Mouse (Mus musculus) intestine, postnatal 0 days (tissue): Measurements from ENCODE around the gene Tjp3. TPM values are rescaled to one million over a fixed set of nuclear protein-coding genes. Genes with fewer than 3 reads are reported as not detected.

Experiments used
- ATAC-seq: fragments of 200-750 bp; cut with Nextera tagmentation; 2 replicates; pipeline ENCODE4 v1.8.0; 2017; ENCODE audit warnings: mild to moderate bottlenecking, moderate TSS enrichment, moderate library complexity
- H3K27ac ChIP-seq: fragments of 300-500 bp; sonication (generic); 2 replicates; pipeline ENCODE4 v1.5.1; 2014; ENCODE audit warnings: mild to moderate bottlenecking, low read depth, low read length, moderate library complexity
- H3K27me3 ChIP-seq: fragments of 300-500 bp; sonication (generic); replicated peaks from 2 replicates; pipeline ENCODE4 v1.6.1; 2014; ENCODE audit warnings: low read length, mixed read lengths; ENCODE audit not compliant: control insufficient read depth, insufficient read depth
- H3K36me3 ChIP-seq: fragments of 300-500 bp; sonication (generic); 2 replicates; pipeline ENCODE4 v1.6.1; 2014; ENCODE audit warnings: mild to moderate bottlenecking, moderate library complexity; ENCODE audit not compliant: control insufficient read depth, insufficient read depth
- H3K4me1 ChIP-seq: fragments of 300-500 bp; sonication (generic); replicated peaks from 2 replicates; pipeline ENCODE4 v1.6.1; 2014; ENCODE audit warnings: antibody characterized with exemption, low read length, mixed read lengths; ENCODE audit not compliant: control insufficient read depth, insufficient read depth
- H3K4me2 ChIP-seq: fragments of 300-500 bp; sonication (generic); replicated peaks from 2 replicates; pipeline ENCODE4 v1.6.1; 2014; ENCODE audit warnings: low read depth, mild to moderate bottlenecking, moderate library complexity
- H3K4me3 ChIP-seq: fragments of 300-500 bp; sonication (generic); 2 replicates; pipeline ENCODE4 v1.5.1; 2014; ENCODE audit warnings: low read depth, low read length
- H3K9ac ChIP-seq: fragments of 300-500 bp; sonication (generic); 2 replicates; pipeline ENCODE4 v1.6.1; 2014; ENCODE audit warnings: mild to moderate bottlenecking, low read depth, low read length
- H3K9me3 ChIP-seq: fragments of 300-500 bp; sonication (generic); 2 replicates; pipeline ENCODE4 v1.6.1; 2016; ENCODE audit warnings: mixed run types; ENCODE audit not compliant: control insufficient read depth
- CTCF ChIP-seq: sonication (generic); IDR thresholded peaks from 2 replicates; pipeline ENCODE4 v1.5.1; 2016; ENCODE audit warnings: low read depth, mild to moderate bottlenecking, control low read depth, antibody characterized with exemption, moderate library complexity
- WGBS: fragments of 180-500 bp; shearing (Covaris S2); extraction: QIAGEN DNeasy Blood & Tissue Kit; methylation state at CpG from one replicate; pipeline ENCODE4 v1.1.7; 2014; 5-methylcytosine and 5-hydroxymethylcytosine counted together
- polyA plus RNA-seq: library from polyadenylated mRNA; unstranded; fragments of >200 nt; fragmentation: Nextera tagmentation; extraction: Ambion mirVana; gene quantifications from 2 replicates; pipeline ENCODE4 v1.2.1, GENCODE M21; 2015

Tjp3 gene
- polyA plus RNA-seq, 1 experiment from 2014 or later, result 43.4 TPM

DNA sequence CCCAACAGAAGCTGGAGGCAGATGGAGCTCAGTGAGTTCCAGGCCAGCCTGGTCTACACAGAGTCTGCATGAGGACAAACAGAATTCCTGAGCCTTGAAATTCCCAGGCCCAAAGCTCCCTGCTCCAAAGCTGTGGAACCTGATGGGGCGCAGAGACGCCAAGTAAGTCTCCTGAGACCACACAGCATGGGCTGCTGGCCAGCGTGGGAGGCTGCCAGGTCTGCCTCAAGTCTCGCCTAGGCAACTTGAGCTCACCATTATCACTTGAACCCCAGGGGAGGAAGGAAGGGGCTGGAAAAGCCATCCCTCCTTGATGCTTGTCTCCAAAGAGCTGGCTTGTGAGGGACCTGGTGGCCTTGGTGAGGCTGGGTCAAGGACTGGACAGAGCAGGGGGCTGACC lies 38.6 kb upstream of the Tjp3 start:
- no peak for TF ChIP-seq CTCF
- peak; percentile 9; the same call in 1 of the 2 replicates for ATAC-seq
- no peak overlapping the region; the same call in 1 of the 2 replicates for H3K9ac ChIP-seq
- no peaks in the 10 kb centered on the region for H3K9me3 ChIP-seq
- peak overlapping the region; percentile 30; the same call in 1 of the 2 replicates for H3K4me2 ChIP-seq
- H3K27ac ChIP-seq, result peak overlapping the region; percentile 57
- peaks cover 12% of the 10 kb centered on the region; the same call in 1 of the 2 replicates for H3K4me1 ChIP-seq
- WGBS, result 55% methylated on average over 4 of the region's 4 CpGs
- H3K4me3 ChIP-seq, result no peak overlapping the region
- H3K36me3 ChIP-seq, result peaks cover 20% of the 10 kb centered on the region
- H3K27me3 ChIP-seq, result peaks cover 14% of the 10 kb centered on the region

DNA sequence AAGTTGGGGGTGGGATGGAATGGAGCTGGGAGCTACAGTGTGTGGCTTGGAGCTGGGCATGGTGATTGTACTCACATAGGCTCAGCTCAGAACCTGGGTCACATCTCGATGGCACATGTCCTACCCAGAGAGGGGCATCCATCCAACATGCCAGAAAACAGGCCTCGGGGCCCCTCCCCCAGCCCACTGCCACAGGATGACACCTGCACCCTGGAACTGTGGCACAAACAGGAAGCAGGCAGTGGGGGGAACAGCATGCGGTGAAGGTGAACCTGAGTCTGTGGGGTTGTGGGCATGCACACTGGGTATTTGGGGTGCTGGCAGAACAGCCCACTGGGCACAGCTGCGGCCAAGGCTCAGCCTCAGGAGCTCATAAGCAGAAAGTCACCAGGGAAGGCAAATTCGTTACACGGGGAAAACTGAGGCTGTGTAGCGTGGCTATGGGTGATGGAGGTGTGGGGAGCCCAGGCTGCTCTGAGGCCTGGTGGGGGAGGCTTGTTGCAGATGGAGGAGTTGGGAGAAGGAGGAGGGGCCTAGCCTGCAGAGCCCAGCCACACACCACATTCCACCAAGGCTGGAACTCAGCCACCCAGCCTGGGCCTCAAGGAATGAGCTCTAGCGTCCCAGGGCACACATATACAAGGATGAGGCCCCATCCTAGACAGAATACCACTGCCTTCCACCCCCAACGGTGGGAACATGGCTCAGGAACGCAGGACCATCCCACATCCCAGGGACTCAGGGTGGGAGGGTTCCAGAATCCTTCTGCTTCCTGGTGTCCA lies 38.0 kb upstream of the Tjp3 start:
- no peak overlapping the region for H3K4me3 ChIP-seq
- no peak for TF ChIP-seq CTCF
- peak; percentile 32; the same call in 1 of the 2 replicates for ATAC-seq
- H3K9me3 ChIP-seq, result no peaks in the 10 kb centered on the region
- peak overlapping the region; percentile 13 for H3K9ac ChIP-seq
- peak overlapping the region; percentile 55 for H3K4me2 ChIP-seq
- H3K27ac ChIP-seq, result peak overlapping the region; percentile 60
- peaks cover 14% of the 10 kb centered on the region for H3K27me3 ChIP-seq
- 60% methylated on average over 10 of the region's 10 CpGs for WGBS
- peaks cover 12% of the 10 kb centered on the region; the same call in 1 of the 2 replicates for H3K4me1 ChIP-seq
- H3K36me3 ChIP-seq, result peaks cover 27% of the 10 kb centered on the region

DNA sequence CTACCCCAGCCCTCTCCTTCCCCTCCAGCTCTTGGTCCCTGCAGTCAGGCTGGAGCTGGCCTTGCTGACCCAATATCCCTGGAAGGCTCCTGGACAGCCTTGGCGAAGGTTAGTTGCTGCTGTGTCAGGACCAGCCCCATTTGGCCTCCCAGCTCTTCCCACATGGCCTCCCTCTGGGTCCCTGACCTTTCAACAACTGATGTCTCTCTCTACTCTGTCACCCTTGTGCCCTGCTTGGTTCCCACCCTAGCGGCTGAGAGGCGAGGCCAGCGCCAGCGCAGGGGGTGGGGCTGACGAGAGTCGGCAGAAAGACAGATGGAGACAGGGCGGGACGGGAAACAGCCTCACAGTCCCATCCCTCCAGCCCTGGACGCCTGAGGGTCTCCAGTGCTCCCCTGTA lies 37.0 kb upstream of the Tjp3 start, which contains the start of gene Tbxa2r:
Tbxa2r (plus strand) TSS at position 346 of the 400 bp plus-strand sequence.
- ATAC-seq, result no peak
- H3K36me3 ChIP-seq, result peaks cover 37% of the 10 kb centered on the region
- H3K9me3 ChIP-seq, result no peaks in the 10 kb centered on the region
- peak within 1 kb of the TSS; percentile 55 for H3K4me2 ChIP-seq
- peak; percentile 45 for TF ChIP-seq CTCF
- H3K27ac ChIP-seq, result peak within 1 kb of the TSS; percentile 60; the same call in 1 of the 2 replicates
- peaks cover 14% of the 10 kb centered on the region for H3K27me3 ChIP-seq
- peak within 1 kb of the TSS; percentile 13 for H3K9ac ChIP-seq
- peaks cover 12% of the 10 kb centered on the region; the same call in 1 of the 2 replicates for H3K4me1 ChIP-seq
- no peak within 1 kb of the TSS for H3K4me3 ChIP-seq
- WGBS, result 6% methylated on average over 10 of the region's 10 CpGs

DNA sequence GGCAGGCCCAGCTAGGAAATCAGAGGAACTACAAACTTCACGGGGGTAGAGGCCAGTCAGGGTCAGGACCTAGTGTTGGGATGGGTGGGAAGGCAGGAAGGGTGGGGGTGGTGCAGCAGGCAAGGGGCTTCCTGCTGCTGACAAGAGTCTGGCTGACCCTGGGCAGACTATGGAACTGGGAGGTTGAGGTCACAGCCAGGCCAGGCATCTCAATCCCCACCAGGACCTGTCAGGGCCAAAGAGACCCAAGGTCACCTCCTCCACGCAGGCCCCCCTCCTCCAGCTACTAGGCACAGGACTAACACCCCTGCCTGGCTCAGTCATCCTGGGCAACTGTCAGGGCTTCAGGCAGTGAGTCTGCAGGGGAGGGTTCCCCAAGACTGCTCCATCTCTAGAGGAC lies 36.6 kb upstream of the Tjp3 start:
- no peak for TF ChIP-seq CTCF
- Histone ChIP-seq H3K4me2 (no peak overlapping the region), H3K9me3 (no peaks in the 10 kb centered on the region), H3K27ac (peak overlapping the region; percentile 60; the same call in 1 of the 2 replicates), H3K4me3 (no peak overlapping the region), H3K36me3 (peaks cover 41% of the 10 kb centered on the region), H3K4me1 (peaks cover 12% of the 10 kb centered on the region; the same call in 1 of the 2 replicates), H3K27me3 (peaks cover 9% of the 10 kb centered on the region), H3K9ac (peak overlapping the region; percentile 11; the same call in 1 of the 2 replicates)
- WGBS, result 22% methylated on average over 2 of the region's 2 CpGs
- ATAC-seq, result no peak

DNA sequence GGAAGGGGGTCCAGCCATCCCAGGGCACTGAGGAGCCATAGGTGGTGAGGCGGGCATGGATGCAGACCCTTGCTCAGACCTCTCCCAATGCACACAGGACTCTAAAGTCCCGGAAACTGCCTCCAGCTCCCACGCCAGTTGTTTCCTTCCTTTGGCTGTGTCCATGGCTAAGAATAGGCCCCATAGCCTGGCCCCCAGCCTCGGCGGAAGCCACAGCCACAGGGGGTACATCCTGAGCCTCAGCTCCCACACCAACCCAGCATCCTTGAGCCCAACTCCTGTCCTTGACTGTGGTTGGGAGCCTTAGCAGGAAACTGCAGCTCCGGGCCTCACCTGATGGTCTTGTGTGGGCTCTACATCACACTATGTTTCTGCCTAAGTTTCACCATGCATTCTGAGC lies 35.5 kb upstream of the Tjp3 start:
- Histone ChIP-seq H3K4me2 (no peak overlapping the region), H3K4me1 (peaks cover 15% of the 10 kb centered on the region; the same call in 1 of the 2 replicates), H3K27ac (peak overlapping the region; percentile 36), H3K4me3 (no peak overlapping the region), H3K9me3 (no peaks in the 10 kb centered on the region), H3K9ac (no peak overlapping the region), H3K36me3 (peaks cover 50% of the 10 kb centered on the region), H3K27me3 (no peaks in the 10 kb centered on the region)
- WGBS, result 69% methylated on average over 6 of the region's 6 CpGs
- no peak for ATAC-seq
- TF ChIP-seq CTCF, result no peak

DNA sequence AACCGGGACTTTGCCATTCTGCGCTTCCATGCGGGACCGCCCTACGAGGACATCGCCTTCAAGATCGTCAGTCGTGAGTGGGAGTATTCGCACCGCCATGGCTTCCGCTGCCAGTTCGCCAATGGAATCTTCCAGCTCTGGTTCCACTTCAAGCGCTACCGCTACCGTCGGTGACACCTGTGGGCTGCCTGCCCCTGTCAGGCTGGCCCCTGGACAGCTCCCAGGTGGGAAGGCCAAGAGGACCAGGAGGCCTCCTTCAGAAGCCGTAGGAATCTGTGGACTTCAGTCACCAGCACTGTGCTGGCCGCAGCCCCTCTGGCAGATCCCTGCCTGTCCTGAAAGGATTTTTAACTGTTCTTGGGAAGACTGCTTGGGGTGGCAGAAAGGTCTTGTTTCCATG lies 34.4 kb upstream of the Tjp3 start:
- 89% methylated on average over 18 of the region's 18 CpGs for WGBS
- Histone ChIP-seq H3K36me3 (peaks cover 50% of the 10 kb centered on the region), H3K9ac (no peak overlapping the region), H3K4me3 (no peak overlapping the region), H3K4me1 (peaks cover 17% of the 10 kb centered on the region; the same call in 1 of the 2 replicates), H3K27ac (no peak overlapping the region), H3K4me2 (no peak overlapping the region), H3K27me3 (no peaks in the 10 kb centered on the region), H3K9me3 (no peaks in the 10 kb centered on the region)
- no peak for TF ChIP-seq CTCF
- ATAC-seq, result no peak
